Mouse (Mus musculus): ENCODE data around the gene Npm3.

- TF ChIP-seq CTCF (IDR thresholded peaks at IDR 0.05; ENCODE audit: extremely low read depth, insufficient read depth, insufficient read length, insufficient replicate concordance) (no peak), POLR2A (IDR thresholded peaks at IDR 0.05; ENCODE audit: low read depth, low read length) (no peak)
These were observed 46.1 kb upstream of the Npm3 start for GRCm38 (mm10) chr19:45795406-45795944.
